Mouse (Mus musculus): ENCODE measurements around the gene Lrrc45. TPM values are rescaled to one million over a fixed set of nuclear protein-coding genes. Genes with fewer than 3 reads are reported as not detected.

Lrrc45 gene
- polyA plus RNA-seq, 1 experiment from 2014 or later, result 13.5 TPM

DNA sequence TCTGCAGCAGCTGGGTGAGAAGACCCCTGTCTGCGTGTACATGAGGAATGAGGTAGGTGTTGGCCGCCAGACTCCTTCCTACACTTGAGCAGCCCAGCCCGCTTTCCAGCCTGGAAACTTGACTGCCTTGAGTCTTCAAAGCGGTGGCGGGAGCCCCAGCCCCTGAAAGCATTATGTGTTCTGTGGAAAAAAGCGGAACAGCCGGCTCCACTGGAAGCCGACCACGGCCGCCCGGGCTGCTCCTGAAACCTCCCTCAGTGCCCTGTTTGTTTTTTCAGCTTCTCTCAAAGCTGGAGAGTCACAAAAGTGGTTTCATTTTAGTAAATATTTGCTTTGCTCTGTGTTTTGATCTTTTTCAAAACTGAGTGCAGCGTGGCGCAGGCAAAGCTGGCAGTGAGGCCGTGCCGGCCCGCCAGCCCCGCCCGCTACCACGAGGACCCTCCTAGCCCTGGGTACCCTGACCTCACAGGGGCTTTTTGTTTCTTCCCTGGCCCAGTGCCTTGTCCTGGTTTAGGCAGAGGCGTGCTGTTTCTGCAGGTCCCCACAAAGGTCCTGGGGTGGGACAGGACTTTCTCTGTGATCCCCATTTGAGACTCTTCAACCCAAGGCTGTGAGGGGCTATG lies 27.0 kb upstream of the Lrrc45 start:
- Histone ChIP-seq H3K4me3 (ENCODE audit: low read depth, low read length) (no peak overlapping the region), H3K4me1 (replicated peaks; ENCODE audit: control insufficient read depth, insufficient read depth, low read length) (no peaks in the 10 kb centered on the region), H3K4me2 (replicated peaks; ENCODE audit: low read depth) (no peak overlapping the region), H3K9ac (ENCODE audit: low read depth, low read length) (no peak overlapping the region), H3K27me3 (replicated peaks; ENCODE audit: control insufficient read depth, insufficient read depth, low read length) (no peaks in the 10 kb centered on the region), H3K9me3 (ENCODE audit: control insufficient read depth) (no peaks in the 10 kb centered on the region), H3K36me3 (ENCODE audit: control insufficient read depth, insufficient read depth) (peaks cover 69% of the 10 kb centered on the region), H3K27ac (ENCODE audit: low read depth, low read length) (no peak overlapping the region)
- WGBS, result 74% methylated on average over 20 of the region's 20 CpGs
- TF ChIP-seq CTCF (IDR thresholded peaks at IDR 0.05; ENCODE audit: low read depth), result no peak
- ATAC-seq, result no peak

GRCm38 (mm10) chr11:120689365-120689764 lies 24.4 kb upstream of the Lrrc45 start:
- Histone ChIP-seq H3K36me3 (ENCODE audit: control insufficient read depth, insufficient read depth) (peaks cover 55% of the 10 kb centered on the region), H3K9ac (ENCODE audit: low read depth, low read length) (no peak overlapping the region), H3K4me2 (replicated peaks; ENCODE audit: low read depth) (no peak overlapping the region), H3K9me3 (ENCODE audit: control insufficient read depth) (no peaks in the 10 kb centered on the region), H3K4me3 (ENCODE audit: low read depth, low read length) (no peak overlapping the region), H3K27ac (ENCODE audit: low read depth, low read length) (no peak overlapping the region), H3K27me3 (replicated peaks; ENCODE audit: control insufficient read depth, insufficient read depth, low read length) (no peaks in the 10 kb centered on the region), H3K4me1 (replicated peaks; ENCODE audit: control insufficient read depth, insufficient read depth, low read length) (no peaks in the 10 kb centered on the region)
- WGBS, result 85% methylated on average over 3 of the region's 3 CpGs
- TF ChIP-seq CTCF (IDR thresholded peaks at IDR 0.05; ENCODE audit: low read depth), result no peak
- ATAC-seq, result no peak

GRCm38 (mm10) chr11:120692471-120693011 lies 21.2 kb upstream of the Lrrc45 start:
- no peaks in the 10 kb centered on the region for H3K4me1 ChIP-seq (replicated peaks; ENCODE audit: control insufficient read depth, insufficient read depth, low read length)
- no peak overlapping the region for H3K4me3 ChIP-seq (ENCODE audit: low read depth, low read length)
- no peak for TF ChIP-seq CTCF (IDR thresholded peaks at IDR 0.05; ENCODE audit: low read depth)
- H3K4me2 ChIP-seq (replicated peaks; ENCODE audit: low read depth), result no peak overlapping the region
- H3K9me3 ChIP-seq (ENCODE audit: control insufficient read depth), result no peaks in the 10 kb centered on the region
- H3K36me3 ChIP-seq (ENCODE audit: control insufficient read depth, insufficient read depth), result peaks cover 57% of the 10 kb centered on the region
- peak; percentile 62; the same call in 1 of the 2 replicates for ATAC-seq
- no peaks in the 10 kb centered on the region for H3K27me3 ChIP-seq (replicated peaks; ENCODE audit: control insufficient read depth, insufficient read depth, low read length)
- 69% methylated on average over 4 of the region's 4 CpGs for WGBS
- no peak overlapping the region for H3K9ac ChIP-seq (ENCODE audit: low read depth, low read length)
- peak overlapping the region; percentile 46 for H3K27ac ChIP-seq (ENCODE audit: low read depth, low read length)

GRCm38 (mm10) chr11:120693461-120693860 lies 20.3 kb upstream of the Lrrc45 start:
- WGBS, result 88% methylated on average over 3 of the region's 3 CpGs
- no peak for TF ChIP-seq CTCF (IDR thresholded peaks at IDR 0.05; ENCODE audit: low read depth)
- H3K27ac ChIP-seq (ENCODE audit: low read depth, low read length), result no peak overlapping the region
- peaks cover 53% of the 10 kb centered on the region for H3K36me3 ChIP-seq (ENCODE audit: control insufficient read depth, insufficient read depth)
- no peak overlapping the region for H3K4me3 ChIP-seq (ENCODE audit: low read depth, low read length)
- no peak overlapping the region for H3K9ac ChIP-seq (ENCODE audit: low read depth, low read length)
- H3K27me3 ChIP-seq (replicated peaks; ENCODE audit: control insufficient read depth, insufficient read depth, low read length), result no peaks in the 10 kb centered on the region
- no peak overlapping the region for H3K4me2 ChIP-seq (replicated peaks; ENCODE audit: low read depth)
- H3K4me1 ChIP-seq (replicated peaks; ENCODE audit: control insufficient read depth, insufficient read depth, low read length), result no peaks in the 10 kb centered on the region
- no peaks in the 10 kb centered on the region for H3K9me3 ChIP-seq (ENCODE audit: control insufficient read depth)
- no peak for ATAC-seq

DNA sequence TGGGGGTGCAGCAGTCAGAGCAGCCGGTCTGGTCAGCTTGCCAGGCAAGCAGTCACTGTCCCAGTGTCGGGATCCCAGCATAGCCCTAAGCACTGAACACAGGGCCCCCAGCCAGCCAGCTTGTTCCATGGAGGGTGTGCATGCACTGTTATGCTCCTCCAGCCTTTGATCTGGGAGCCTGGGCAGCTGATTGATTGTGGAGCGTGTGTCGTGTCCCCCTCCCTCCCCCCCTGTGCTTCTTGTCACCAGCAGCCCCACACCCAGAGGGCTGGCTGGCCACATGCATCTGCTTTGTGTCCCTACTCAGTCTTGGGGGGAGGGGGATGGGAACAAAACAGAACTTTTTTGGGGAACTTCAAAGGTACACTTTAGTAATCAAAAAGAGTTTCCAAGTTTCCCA lies 18.5 kb upstream of the Lrrc45 start:
- H3K4me2 ChIP-seq (replicated peaks; ENCODE audit: low read depth), result no peak overlapping the region
- H3K4me3 ChIP-seq (ENCODE audit: low read depth, low read length), result no peak overlapping the region
- H3K4me1 ChIP-seq (replicated peaks; ENCODE audit: control insufficient read depth, insufficient read depth, low read length), result no peaks in the 10 kb centered on the region
- no peak overlapping the region for H3K9ac ChIP-seq (ENCODE audit: low read depth, low read length)
- 42% methylated on average over 4 of the region's 4 CpGs for WGBS
- H3K27me3 ChIP-seq (replicated peaks; ENCODE audit: control insufficient read depth, insufficient read depth, low read length), result no peaks in the 10 kb centered on the region
- H3K36me3 ChIP-seq (ENCODE audit: control insufficient read depth, insufficient read depth), result peaks cover 51% of the 10 kb centered on the region
- no peaks in the 10 kb centered on the region for H3K9me3 ChIP-seq (ENCODE audit: control insufficient read depth)
- H3K27ac ChIP-seq (ENCODE audit: low read depth, low read length), result no peak overlapping the region
- TF ChIP-seq CTCF (IDR thresholded peaks at IDR 0.05; ENCODE audit: low read depth), result no peak
- no peak for ATAC-seq

DNA sequence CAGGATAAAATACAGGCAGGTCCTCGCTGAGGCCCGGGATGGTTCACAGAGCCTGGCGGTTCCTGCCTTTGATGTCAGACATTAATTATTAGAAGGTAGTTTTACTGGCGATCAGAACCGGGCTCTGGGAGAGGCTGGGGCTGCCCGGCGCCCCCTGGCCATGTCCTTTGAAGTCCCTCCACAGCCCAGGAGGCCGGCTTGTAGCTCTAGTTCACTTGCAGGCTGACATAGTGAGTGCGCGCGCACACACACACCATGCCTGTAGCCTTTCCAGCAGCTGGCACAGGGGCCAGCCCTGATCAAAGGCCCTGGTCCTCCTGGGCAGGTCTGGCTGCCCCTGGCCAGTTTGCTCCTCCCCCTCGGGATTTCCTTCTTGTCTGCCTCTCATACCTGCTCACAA lies 18.1 kb upstream of the Lrrc45 start:
- WGBS, result 64% methylated on average over 12 of the region's 12 CpGs

More for the DNA sequence above, 18.1 kb upstream of the Lrrc45 start:
- H3K4me1 ChIP-seq (replicated peaks; ENCODE audit: control insufficient read depth, insufficient read depth, low read length), result no peaks in the 10 kb centered on the region
- no peaks in the 10 kb centered on the region for H3K9me3 ChIP-seq (ENCODE audit: control insufficient read depth)
- no peak overlapping the region for H3K9ac ChIP-seq (ENCODE audit: low read depth, low read length)
- ATAC-seq, result no peak
- no peak for TF ChIP-seq CTCF (IDR thresholded peaks at IDR 0.05; ENCODE audit: low read depth)
- no peak overlapping the region for H3K4me3 ChIP-seq (ENCODE audit: low read depth, low read length)
- no peaks in the 10 kb centered on the region for H3K27me3 ChIP-seq (replicated peaks; ENCODE audit: control insufficient read depth, insufficient read depth, low read length)
- H3K27ac ChIP-seq (ENCODE audit: low read depth, low read length), result no peak overlapping the region
- peaks cover 51% of the 10 kb centered on the region for H3K36me3 ChIP-seq (ENCODE audit: control insufficient read depth, insufficient read depth)
- H3K4me2 ChIP-seq (replicated peaks; ENCODE audit: low read depth), result no peak overlapping the region
